Mouse (Mus musculus) small intestine, adult 2 months (tissue): ENCODE measurements around the gene 5730596B20Rik.

Source experiments
- CTCF ChIP-seq: fragments of 200-500 bp; IDR thresholded peaks from 2 replicates; pipeline ENCODE4 v1.5.1; 2012; ENCODE audit warnings: low read depth, mild to moderate bottlenecking, control low read depth, inconsistent platforms, low read length, moderate library complexity, mixed read lengths; ENCODE audit not compliant: insufficient replicate concordance, insufficient read length; ENCODE audit errors: extremely low read depth
- POLR2A ChIP-seq: fragments of 200-500 bp; IDR thresholded peaks from 2 replicates; pipeline ENCODE4 v1.6.1; 2012; ENCODE audit warnings: low read depth, mild to moderate bottlenecking, control low read depth, inconsistent platforms, low read length, moderate library complexity

DNA sequence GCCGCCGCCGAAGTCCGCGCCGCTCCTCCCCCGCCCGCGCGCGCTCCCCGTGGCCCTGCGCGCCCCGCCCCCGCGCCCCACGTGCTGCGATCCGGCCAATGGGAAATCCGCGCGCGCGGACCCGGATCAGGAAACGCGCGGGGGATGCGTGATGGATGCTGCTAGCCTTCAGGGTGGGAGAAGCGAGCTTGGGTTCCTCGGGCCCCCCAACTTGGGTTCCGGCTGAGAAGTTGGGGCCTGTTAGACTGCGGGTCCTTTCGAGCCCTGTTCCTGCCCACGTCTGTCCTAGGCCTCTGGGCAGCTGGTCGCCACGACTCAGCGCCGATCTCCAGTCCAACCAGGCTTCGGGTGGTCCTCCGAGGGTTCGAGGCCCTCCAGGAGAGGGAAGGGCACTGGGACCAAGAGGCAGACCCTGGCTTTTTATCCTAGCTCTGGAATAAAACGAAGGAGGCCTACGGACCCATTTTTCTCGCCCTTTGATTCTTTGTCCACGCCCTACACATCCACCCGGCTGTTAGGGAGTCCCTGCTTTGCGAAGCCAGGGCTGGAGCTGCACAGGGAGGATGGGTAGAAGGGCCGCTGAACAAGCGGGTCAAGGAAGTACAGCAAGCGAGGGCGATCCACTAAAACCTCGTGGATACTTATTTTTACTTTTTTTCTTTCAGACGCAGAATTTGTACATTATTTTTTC lies 14.7 kb downstream of the 5730596B20Rik start:
- TF ChIP-seq CTCF, result no peak
- TF ChIP-seq POLR2A, result peak; percentile 55; the same call in 1 of the 2 replicates
